Mouse (Mus musculus): Measurements from ENCODE around the gene Fbln2.

DNA sequence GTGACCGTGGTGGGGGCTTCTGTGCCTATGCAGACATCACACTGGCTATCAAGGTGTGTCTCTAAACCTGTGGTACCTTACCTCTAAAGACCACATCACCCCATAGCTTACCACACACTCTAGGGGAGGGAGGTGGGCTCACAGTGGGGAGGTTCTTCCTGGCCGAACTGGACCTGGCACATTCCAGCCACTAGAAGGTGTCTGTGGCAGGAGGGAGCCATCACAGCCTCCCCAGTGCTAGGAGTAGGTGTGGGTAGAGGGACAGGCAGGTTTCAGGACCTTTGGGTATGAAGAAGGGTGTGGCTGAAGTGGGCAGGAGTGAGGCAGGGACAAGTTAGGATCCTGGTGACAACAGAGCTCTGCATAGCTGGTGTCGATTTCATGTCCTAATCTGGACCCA, 44.4 kb upstream of the Fbln2 start:
- no peak for TF ChIP-seq MAZ (IDR thresholded peaks at IDR 0.05; ENCODE audit: low read depth, low read length)
- TF ChIP-seq SIN3A (IDR thresholded peaks at IDR 0.05; ENCODE audit: low read length): no peak
- no peak for TF ChIP-seq HCFC1 (IDR thresholded peaks at IDR 0.05; ENCODE audit: low read depth, low read length)
- TF ChIP-seq ZKSCAN1 (IDR thresholded peaks at IDR 0.05; ENCODE audit: borderline replicate concordance, low read depth, low read length): no peak
- TF ChIP-seq MXI1 (IDR thresholded peaks at IDR 0.05; ENCODE audit: low read depth, low read length): no peak
- TF ChIP-seq USF2 (conservative IDR thresholded peaks at IDR 0.05; ENCODE audit: low read depth, low read length): no peak
- TF ChIP-seq MAFK (IDR thresholded peaks at IDR 0.05; ENCODE audit: insufficient replicate concordance, low read length): no peak
- no peak for TF ChIP-seq UBTF (IDR thresholded peaks at IDR 0.05; ENCODE audit: low read depth, low read length)
- no peak for TF ChIP-seq CTCF (conservative IDR thresholded peaks at IDR 0.05 in 1 of 2, IDR thresholded peaks at IDR 0.05 in 1 of 2; ENCODE audit: low read depth in 2 of 2, low read length in 2 of 2)
- TF ChIP-seq POLR2A (IDR thresholded peaks at IDR 0.05; ENCODE audit: low read depth, low read length): no peak
- TF ChIP-seq RAD21 (IDR thresholded peaks at IDR 0.05; ENCODE audit: low read depth, low read length): no peak
- no peak for TF ChIP-seq JUND (conservative IDR thresholded peaks at IDR 0.05; ENCODE audit: low read depth, low read length)
- TF ChIP-seq NRF1 (IDR thresholded peaks at IDR 0.05; ENCODE audit: low read depth, low read length): no peak
- TF ChIP-seq BHLHE40 (IDR thresholded peaks at IDR 0.05; ENCODE audit: low read depth, low read length): no peak

Data from CH12.LX (cell line).